Mouse (Mus musculus) heart, embryonic 11.5 days (tissue): ENCODE measurements around the gene Ntn5. TPM values are rescaled to one million over a fixed set of nuclear protein-coding genes. Genes with fewer than 3 reads are reported as not detected.

Experiments used
- ATAC-seq: fragments of 200-750 bp; cut with Nextera tagmentation; replicated peaks from 2 replicates; pipeline ENCODE4 v1.8.0; 2017; ENCODE audit warnings: moderate library complexity; ENCODE audit not compliant: insufficient number of reproducible peaks, low FRiP score, low TSS enrichment
- H3K27ac ChIP-seq: fragments of 300-500 bp; sonication (generic); 2 replicates; pipeline ENCODE4 v1.5.1; 2014; ENCODE audit warnings: mild to moderate bottlenecking, low read depth, low read length
- H3K27me3 ChIP-seq: fragments of 300-500 bp; sonication (generic); 2 replicates; pipeline ENCODE4 v1.6.1; 2014; ENCODE audit warnings: mild to moderate bottlenecking, low read length, mixed read lengths; ENCODE audit not compliant: control insufficient read depth, insufficient read depth
- H3K36me3 ChIP-seq: fragments of 300-500 bp; sonication (generic); 2 replicates; pipeline ENCODE4 v1.6.1; 2014; ENCODE audit warnings: mild to moderate bottlenecking, low read length, moderate library complexity, mixed read lengths; ENCODE audit not compliant: control insufficient read depth, insufficient read depth
- H3K4me1 ChIP-seq: fragments of 300-500 bp; sonication (generic); 2 replicates; pipeline ENCODE4 v1.6.1; 2014; ENCODE audit warnings: low read length; ENCODE audit not compliant: control insufficient read depth, insufficient read depth
- H3K4me2 ChIP-seq: fragments of 300-500 bp; sonication (generic); 2 replicates; pipeline ENCODE4 v1.6.1; 2014; ENCODE audit warnings: mild to moderate bottlenecking, moderate library complexity
- H3K4me3 ChIP-seq: fragments of 300-500 bp; sonication (generic); 2 replicates; pipeline ENCODE4 v1.5.1; 2014; ENCODE audit warnings: low read depth, low read length
- H3K9ac ChIP-seq: fragments of 300-500 bp; sonication (generic); 2 replicates; pipeline ENCODE4 v1.6.1; 2014; ENCODE audit warnings: mild to moderate bottlenecking, low read depth, low read length, moderate library complexity
- H3K9me3 ChIP-seq: fragments of 300-500 bp; sonication (generic); replicated peaks from 2 replicates; pipeline ENCODE4 v1.6.1; 2016; ENCODE audit warnings: low read length; ENCODE audit not compliant: control insufficient read depth
- WGBS: fragments of 180-500 bp; shearing (Covaris S2); extraction: QIAGEN DNeasy Blood & Tissue Kit; methylation state at CpG from one replicate; pipeline ENCODE4 v1.1.7; 2014; ENCODE audit not compliant: insufficient replicate concordance; 5-methylcytosine and 5-hydroxymethylcytosine counted together
- polyA plus RNA-seq: library from polyadenylated mRNA; unstranded; fragments of >200 nt; fragmentation: Nextera tagmentation; extraction: Ambion mirVana; gene quantifications from 2 replicates; pipeline ENCODE4 v1.2.1, GENCODE M21; 2014

Ntn5 gene
- polyA plus RNA-seq, 1 experiment from 2014 or later: not detected

DNA sequence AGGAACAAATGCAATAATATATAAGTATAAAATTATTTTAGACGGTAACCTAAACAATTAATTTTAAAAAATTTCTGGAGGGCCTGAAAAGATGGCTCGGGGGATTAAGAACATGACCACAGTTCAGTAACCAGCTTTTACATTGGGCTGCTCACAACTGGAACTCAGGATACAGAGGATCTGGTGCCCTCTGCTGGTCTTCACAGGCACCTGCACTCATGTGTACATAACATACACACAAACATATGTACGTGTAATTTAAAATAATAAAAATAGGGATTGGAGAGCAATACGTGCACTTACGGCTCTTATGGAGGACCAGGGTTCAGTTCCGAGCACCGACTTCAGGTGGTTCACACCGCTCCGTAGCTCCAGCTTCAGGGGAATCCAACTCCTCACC lies 14.9 kb upstream of the Ntn5 start:
- Histone ChIP-seq H3K4me2 (no peak overlapping the region), H3K4me3 (no peak overlapping the region), H3K27ac (no peak overlapping the region), H3K4me1 (0 out of 2 replicates have a peak, but pooled peaks cover 4% of the 10 kb centered on the region), H3K9ac (no peak overlapping the region), H3K9me3 (no peaks in the 10 kb centered on the region), H3K36me3 (no peaks in the 10 kb centered on the region), H3K27me3 (no peaks in the 10 kb centered on the region)
- no peak for ATAC-seq
- 92% methylated on average over 9 of the region's 9 CpGs for WGBS

DNA sequence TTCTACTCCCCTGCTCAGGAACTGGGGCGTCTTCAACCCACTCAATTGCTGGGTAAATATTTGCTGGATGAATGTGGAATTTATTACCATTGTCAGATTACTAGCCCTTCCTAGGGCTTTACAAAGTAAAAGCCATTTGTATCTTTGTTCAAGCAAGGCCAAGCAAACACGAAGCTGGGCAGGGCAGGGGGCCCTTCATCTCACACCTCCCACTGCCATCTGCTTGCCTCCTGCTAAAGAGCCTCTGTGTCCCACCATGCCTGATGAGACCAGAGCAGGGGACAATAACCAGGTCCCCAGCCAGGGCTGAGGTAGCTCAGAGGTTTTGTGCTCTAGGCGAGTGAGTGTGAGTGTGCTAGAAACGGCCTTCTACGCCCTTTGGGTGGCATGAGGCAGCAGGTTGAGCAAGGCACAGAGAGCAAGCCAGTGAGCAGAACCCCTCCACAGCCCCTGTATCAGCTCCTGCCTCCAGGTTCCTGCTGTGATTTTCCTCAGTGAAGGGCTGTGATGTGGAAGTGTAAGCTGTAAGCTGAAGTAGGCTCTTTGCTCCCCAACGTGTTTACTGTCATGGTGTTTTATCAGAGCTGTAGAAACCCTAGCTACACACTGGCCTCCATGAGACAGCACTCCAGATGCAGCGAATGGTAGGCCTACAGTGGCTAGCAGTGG lies 6.1 kb upstream of the Ntn5 start:
- Histone ChIP-seq H3K9ac (no peak overlapping the region), H3K27me3 (no peaks in the 10 kb centered on the region), H3K36me3 (no peaks in the 10 kb centered on the region), H3K4me3 (no peak overlapping the region), H3K4me2 (no peak overlapping the region), H3K9me3 (no peaks in the 10 kb centered on the region), H3K27ac (no peak overlapping the region), H3K4me1 (peaks cover 8% of the 10 kb centered on the region; the same call in 1 of the 2 replicates)
- no peak for ATAC-seq
- 68% methylated on average over 7 of the region's 7 CpGs for WGBS

DNA sequence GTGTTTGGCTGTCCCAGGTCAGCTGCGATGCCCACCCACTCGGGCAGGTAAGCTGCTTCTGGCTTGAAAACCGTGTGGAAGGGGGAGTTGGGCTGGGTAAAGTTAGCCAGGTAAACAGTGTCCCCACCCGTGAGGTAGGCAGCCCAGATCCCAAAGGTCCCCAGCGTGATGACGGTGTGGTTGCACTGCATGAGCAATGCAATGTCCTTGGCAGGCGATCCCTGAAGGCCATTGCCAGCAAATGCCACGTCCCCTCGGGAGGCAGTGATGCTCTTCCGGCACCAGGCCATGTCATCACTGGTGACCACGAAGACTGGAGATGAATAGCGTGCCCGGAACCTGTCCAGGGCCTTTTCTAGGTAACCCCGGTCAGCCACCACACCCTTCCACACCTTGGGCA lies 5.3 kb upstream of the Ntn5 start:
- Histone ChIP-seq H3K27ac (no peak overlapping the region), H3K27me3 (no peaks in the 10 kb centered on the region), H3K9me3 (no peaks in the 10 kb centered on the region), H3K9ac (no peak overlapping the region), H3K4me1 (peaks cover 8% of the 10 kb centered on the region; the same call in 1 of the 2 replicates), H3K36me3 (no peaks in the 10 kb centered on the region), H3K4me2 (no peak overlapping the region), H3K4me3 (no peak overlapping the region)
- 91% methylated on average over 14 of the region's 14 CpGs for WGBS
- ATAC-seq: no peak

DNA sequence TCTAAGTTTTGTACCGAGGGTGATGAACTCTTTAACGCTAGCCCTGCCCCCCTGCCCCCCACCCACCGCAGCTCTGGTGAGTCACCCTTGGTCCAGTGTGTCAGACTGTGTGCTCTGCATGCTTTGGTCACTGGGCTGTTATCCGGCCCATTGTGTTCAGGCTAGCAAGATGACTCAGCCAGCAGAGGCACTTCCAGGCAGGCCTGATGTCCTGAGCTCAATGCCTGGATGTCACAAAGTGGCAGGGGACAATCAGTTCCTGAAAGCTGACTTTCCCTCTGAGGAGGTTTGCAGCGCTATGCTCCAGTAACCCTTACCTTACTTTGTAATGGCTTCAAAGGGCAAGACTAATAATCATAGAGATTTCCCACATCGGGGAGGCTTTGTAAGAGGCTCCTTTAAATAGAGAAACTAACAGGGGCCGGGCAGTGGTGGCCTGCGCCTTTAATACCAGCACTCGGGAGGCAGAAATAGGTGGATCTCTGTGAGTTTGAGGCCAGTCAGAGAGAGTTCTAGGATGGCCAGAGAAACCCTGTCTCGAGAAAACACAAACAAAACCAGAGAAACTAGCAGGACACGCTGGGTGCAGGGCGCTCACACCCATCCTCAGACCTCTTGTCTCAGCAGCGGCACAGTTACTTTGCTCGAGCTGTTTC lies 3.7 kb upstream of the Ntn5 start:
- no peaks in the 10 kb centered on the region for H3K9me3 ChIP-seq
- 67% methylated on average over 14 of the region's 14 CpGs for WGBS
- no peaks in the 10 kb centered on the region for H3K36me3 ChIP-seq
- peak overlapping the region; percentile 34; the same call in 1 of the 2 replicates for H3K9ac ChIP-seq
- peak overlapping the region; percentile 35; the same call in 1 of the 2 replicates for H3K27ac ChIP-seq
- H3K4me2 ChIP-seq: no peak overlapping the region
- H3K4me3 ChIP-seq: no peak overlapping the region
- H3K27me3 ChIP-seq: peaks cover 3% of the 10 kb centered on the region; the same call in 1 of the 2 replicates
- H3K4me1 ChIP-seq: peaks cover 8% of the 10 kb centered on the region; the same call in 1 of the 2 replicates
- ATAC-seq: 0 out of 2 replicates have a peak, but pooled peaks have one; percentile 48

DNA sequence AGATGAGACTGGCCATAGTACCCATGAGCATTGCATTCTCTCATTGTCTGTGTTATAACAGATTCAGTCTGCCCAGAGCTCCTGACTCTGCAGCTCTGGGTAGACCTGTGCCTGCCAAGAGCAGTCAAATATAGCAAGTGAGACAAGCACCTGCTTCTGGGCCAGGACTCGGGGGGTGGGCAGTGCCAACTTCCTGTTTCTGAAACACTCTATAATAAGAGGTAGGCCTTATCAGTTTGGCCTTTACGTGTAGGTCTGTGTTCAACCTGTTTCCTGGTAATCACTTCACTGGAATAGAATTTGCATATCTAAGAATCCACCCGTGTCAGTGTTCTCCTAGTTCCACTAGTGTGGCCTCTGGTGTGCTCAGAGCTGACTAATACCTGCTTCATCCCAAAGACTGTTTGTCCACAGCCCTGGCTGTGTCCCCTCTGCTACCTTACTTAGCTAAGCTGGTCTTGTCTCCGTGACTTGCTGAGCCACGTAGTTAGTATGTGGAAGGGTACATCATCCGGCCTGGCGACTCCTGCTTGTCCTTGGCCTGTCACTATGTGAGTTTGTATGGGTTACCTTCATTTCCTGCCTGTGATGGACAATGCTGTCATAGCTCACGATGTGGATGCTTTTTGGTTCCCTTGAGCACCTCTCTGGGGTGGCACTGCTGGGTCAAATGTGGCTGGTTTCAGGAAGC lies 2.6 kb upstream of the Ntn5 start:
- Histone ChIP-seq H3K27ac (no peak overlapping the region), H3K4me2 (no peak overlapping the region), H3K36me3 (no peaks in the 10 kb centered on the region), H3K4me3 (no peak overlapping the region), H3K4me1 (peaks cover 9% of the 10 kb centered on the region), H3K9ac (no peak overlapping the region), H3K9me3 (no peaks in the 10 kb centered on the region), H3K27me3 (peaks cover 3% of the 10 kb centered on the region; the same call in 1 of the 2 replicates)
- 72% methylated on average over 8 of the region's 8 CpGs for WGBS
- no peak for ATAC-seq

DNA sequence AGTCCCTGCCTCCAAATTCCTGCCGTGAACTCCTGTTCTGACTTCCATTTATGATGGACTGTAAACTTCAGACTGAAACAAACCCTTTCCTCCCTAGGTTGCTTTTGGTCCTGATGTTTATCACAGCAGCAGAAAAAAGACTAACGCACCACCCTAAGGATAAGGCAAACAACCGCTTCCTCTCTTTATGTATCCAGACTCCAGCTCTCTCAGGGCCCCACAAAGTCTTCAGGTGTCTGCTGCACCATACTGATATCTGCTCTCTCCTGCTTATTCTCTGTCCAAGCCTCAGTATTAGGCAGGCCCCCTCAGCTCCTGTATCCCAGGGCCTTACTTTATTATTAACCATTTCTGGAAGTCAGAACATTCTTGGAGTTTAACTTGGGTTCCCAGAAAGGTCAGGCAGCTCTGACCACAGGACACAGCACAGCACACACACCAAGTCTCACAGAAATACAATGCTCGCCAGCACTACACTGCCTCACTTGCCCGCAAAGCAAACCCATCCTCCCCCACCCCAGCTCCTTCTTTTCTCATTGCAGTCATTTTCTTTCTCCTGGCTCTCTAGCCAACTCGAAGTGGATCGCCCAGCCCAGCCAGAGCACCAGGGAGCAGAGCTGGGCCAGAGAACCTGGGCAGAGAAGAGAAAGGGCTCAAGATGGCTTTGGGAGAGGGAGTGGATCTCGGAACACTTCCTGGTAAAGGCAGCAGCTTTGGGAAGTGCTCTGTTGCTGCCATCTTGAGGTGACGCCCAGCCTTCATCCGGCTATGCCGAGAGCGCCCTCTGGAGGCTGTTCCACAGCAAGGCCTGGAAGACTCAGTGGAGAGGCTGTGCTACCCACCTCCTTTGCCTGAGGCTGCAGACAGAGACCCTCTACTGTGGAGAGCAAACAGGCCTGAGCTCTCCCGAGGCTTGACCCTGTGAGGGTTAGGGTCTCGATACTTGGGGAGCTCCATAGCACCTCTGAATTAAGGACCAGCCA lies 1.4 kb upstream of the Ntn5 start:
- Histone ChIP-seq H3K27ac (peak overlapping the region; percentile 47; the same call in 1 of the 2 replicates), H3K27me3 (peaks cover 3% of the 10 kb centered on the region; the same call in 1 of the 2 replicates), H3K4me1 (peaks cover 12% of the 10 kb centered on the region), H3K36me3 (no peaks in the 10 kb centered on the region), H3K4me3 (no peak overlapping the region), H3K4me2 (peak overlapping the region; percentile 52), H3K9ac (peak overlapping the region; percentile 69; the same call in 1 of the 2 replicates), H3K9me3 (no peaks in the 10 kb centered on the region)
- peak; percentile 57 for ATAC-seq
- 28% methylated on average over 14 of the region's 14 CpGs for WGBS

DNA sequence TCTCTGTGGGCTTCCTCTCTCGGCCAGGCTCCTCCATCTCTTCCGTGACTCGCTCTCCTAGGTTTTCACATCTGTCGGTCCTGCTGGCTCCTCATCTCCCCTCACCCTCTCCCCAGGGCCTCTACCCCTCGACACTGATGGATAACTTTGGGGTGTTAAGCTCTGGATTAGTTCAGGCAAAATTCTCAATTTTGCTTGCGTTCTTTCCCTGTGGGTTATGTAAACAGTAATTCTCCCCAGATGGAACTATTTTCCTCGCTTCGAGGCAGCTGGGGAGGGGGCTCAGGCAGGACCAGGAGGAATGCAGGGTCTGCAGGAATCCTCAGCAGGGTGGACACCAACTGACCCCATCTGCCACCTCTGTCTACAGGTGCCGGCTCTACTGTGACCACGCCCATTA lies 2.0 kb downstream of the Ntn5 start:
- H3K4me2 ChIP-seq: no peak overlapping the region
- peaks cover 24% of the 10 kb centered on the region for H3K4me1 ChIP-seq
- H3K9me3 ChIP-seq: no peaks in the 10 kb centered on the region
- H3K4me3 ChIP-seq: no peak overlapping the region
- H3K36me3 ChIP-seq: no peaks in the 10 kb centered on the region
- H3K9ac ChIP-seq: no peak overlapping the region
- no peak for ATAC-seq
- WGBS: 51% methylated on average over 10 of the region's 10 CpGs
- peaks cover 3% of the 10 kb centered on the region; the same call in 1 of the 2 replicates for H3K27me3 ChIP-seq
- H3K27ac ChIP-seq: no peak overlapping the region

DNA sequence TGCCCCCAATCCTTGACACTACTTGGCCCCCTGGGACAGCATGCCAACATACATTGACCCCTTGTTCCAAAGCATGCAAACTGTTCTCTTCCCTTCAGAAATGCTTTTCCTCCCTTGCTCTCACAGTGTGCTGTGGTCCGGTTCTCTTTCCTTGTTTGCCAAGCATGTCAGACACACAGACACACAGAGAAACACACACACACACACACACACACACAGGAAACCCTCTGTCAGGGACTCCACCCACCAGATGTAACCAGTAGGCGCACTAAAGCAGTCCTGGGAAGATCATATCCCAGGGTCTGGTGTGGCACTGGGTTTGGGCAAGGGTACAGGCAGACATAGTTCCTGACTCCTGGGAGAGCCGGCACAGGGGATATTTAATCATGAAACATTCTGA lies 3.0 kb downstream of the Ntn5 start:
- H3K9ac ChIP-seq: no peak overlapping the region
- peaks cover 24% of the 10 kb centered on the region for H3K4me1 ChIP-seq
- H3K27me3 ChIP-seq: peaks cover 3% of the 10 kb centered on the region; the same call in 1 of the 2 replicates
- no peak overlapping the region for H3K4me2 ChIP-seq
- no peak overlapping the region for H3K27ac ChIP-seq
- H3K4me3 ChIP-seq: no peak overlapping the region
- ATAC-seq: no peak
- 76% methylated on average over 3 of the region's 3 CpGs for WGBS
- H3K36me3 ChIP-seq: no peaks in the 10 kb centered on the region
- H3K9me3 ChIP-seq: no peaks in the 10 kb centered on the region
